Mouse (Mus musculus): ENCODE measurements around the gene Il27ra. TPM values are rescaled to one million over a fixed set of nuclear protein-coding genes. Genes with fewer than 3 reads are reported as not detected.

Il27ra gene
- polyA plus RNA-seq, 1 experiment from 2014 or later = 0.76 TPM

DNA sequence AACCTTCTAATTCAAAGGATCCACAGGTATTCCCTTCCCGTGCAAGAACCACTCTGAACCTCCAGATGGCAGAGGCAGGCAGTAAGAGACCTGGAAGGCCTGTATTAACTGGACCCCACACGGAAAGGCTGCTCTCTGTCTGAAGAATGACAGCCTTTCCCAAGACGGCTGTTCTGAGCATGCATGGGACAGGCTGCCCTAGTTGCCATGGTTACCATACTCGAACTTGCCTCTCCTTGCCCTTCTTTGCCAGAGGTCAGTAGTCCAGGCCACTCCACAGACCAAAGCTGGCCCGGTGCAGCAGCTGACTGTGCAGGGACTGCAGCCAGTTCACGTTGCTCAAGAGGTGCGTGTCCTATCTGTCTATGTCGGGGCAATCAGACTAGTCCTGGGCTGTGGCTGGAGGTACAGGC lies 41.4 kb upstream of the Il27ra start:
- H3K4me2 ChIP-seq (ENCODE audit: low read depth, low read length) = no peak overlapping the region
- H3K27ac ChIP-seq (ENCODE audit: low read depth) = no peak overlapping the region
- no peak overlapping the region for H3K9ac ChIP-seq (replicated peaks)
- no peaks in the 10 kb centered on the region for H3K27me3 ChIP-seq (ENCODE audit: insufficient read depth, low read length)
- 66% methylated on average over 8 of the region's 8 CpGs for WGBS (ENCODE audit: insufficient replicate concordance)
- peak; percentile 70 for DNase-seq
- no peaks in the 10 kb centered on the region for H3K9me3 ChIP-seq (ENCODE audit: low read length)
- H3K36me3 ChIP-seq (replicated peaks; ENCODE audit: insufficient read depth, low read length) = peaks cover 47% of the 10 kb centered on the region
- H3K4me1 ChIP-seq (ENCODE audit: insufficient read depth) = peaks cover 3% of the 10 kb centered on the region
- TF ChIP-seq EP300 (IDR thresholded peaks at IDR 0.05; ENCODE audit: low read depth) = no peak
- TF ChIP-seq CTCF (IDR thresholded peaks at IDR 0.05; ENCODE audit: low read depth) = peak; percentile 11; the same call in 1 of the 2 replicates
- peak; percentile 94 for ATAC-seq
- H3K4me3 ChIP-seq (ENCODE audit: low read depth, low read length) = no peak overlapping the region

GRCm38 (mm10) chr8:84079206-84079605 lies 36.8 kb upstream of the Il27ra start:
- Histone ChIP-seq H3K4me1 (ENCODE audit: insufficient read depth) (no peaks in the 10 kb centered on the region; the same call in 1 of the 2 replicates), H3K9ac (replicated peaks) (no peak overlapping the region), H3K9me3 (ENCODE audit: low read length) (no peaks in the 10 kb centered on the region), H3K27me3 (ENCODE audit: insufficient read depth, low read length) (no peaks in the 10 kb centered on the region), H3K4me2 (ENCODE audit: low read depth, low read length) (no peak overlapping the region), H3K4me3 (ENCODE audit: low read depth, low read length) (no peak overlapping the region), H3K36me3 (replicated peaks; ENCODE audit: insufficient read depth, low read length) (peaks cover 30% of the 10 kb centered on the region), H3K27ac (ENCODE audit: low read depth) (no peak overlapping the region)
- ATAC-seq (no peak), DNase-seq (no peak)
- TF ChIP-seq EP300 (IDR thresholded peaks at IDR 0.05; ENCODE audit: low read depth) (no peak), CTCF (IDR thresholded peaks at IDR 0.05; ENCODE audit: low read depth) (no peak)
- WGBS (ENCODE audit: insufficient replicate concordance) = 80% methylated on average over 5 of the region's 5 CpGs

DNA sequence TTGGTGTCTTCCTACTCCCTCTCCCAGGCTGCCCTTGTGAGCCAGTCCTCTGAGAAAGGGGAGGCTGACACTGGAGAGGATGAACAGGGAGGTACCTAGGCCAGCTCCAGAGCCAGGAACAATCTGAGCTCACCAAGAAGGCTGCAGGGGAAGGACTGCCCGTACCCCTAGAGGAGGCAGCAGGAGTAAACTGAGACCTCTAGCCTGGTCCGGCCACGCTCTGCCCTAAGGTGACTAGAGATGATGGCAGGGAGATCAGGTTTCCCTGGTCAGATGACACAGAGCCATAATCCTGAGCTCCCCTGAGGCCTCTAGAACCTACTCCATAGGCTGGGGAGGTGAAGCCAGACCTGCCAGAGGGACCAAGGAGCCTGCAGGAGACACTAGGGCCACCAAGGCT lies 34.5 kb upstream of the Il27ra start:
- Histone ChIP-seq H3K4me1 (ENCODE audit: insufficient read depth) (peaks cover 1% of the 10 kb centered on the region; the same call in 1 of the 2 replicates), H3K4me3 (ENCODE audit: low read depth, low read length) (no peak overlapping the region), H3K9ac (replicated peaks) (no peak overlapping the region), H3K36me3 (replicated peaks; ENCODE audit: insufficient read depth, low read length) (peaks cover 14% of the 10 kb centered on the region), H3K27me3 (ENCODE audit: insufficient read depth, low read length) (no peaks in the 10 kb centered on the region), H3K4me2 (ENCODE audit: low read depth, low read length) (no peak overlapping the region), H3K9me3 (ENCODE audit: low read length) (no peaks in the 10 kb centered on the region), H3K27ac (ENCODE audit: low read depth) (no peak overlapping the region)
- TF ChIP-seq CTCF (IDR thresholded peaks at IDR 0.05; ENCODE audit: low read depth) = no peak
- TF ChIP-seq EP300 (IDR thresholded peaks at IDR 0.05; ENCODE audit: low read depth) = no peak
- WGBS (ENCODE audit: insufficient replicate concordance) = 70% methylated on average over 3 of the region's 3 CpGs
- no peak for ATAC-seq
- no peak for DNase-seq

DNA sequence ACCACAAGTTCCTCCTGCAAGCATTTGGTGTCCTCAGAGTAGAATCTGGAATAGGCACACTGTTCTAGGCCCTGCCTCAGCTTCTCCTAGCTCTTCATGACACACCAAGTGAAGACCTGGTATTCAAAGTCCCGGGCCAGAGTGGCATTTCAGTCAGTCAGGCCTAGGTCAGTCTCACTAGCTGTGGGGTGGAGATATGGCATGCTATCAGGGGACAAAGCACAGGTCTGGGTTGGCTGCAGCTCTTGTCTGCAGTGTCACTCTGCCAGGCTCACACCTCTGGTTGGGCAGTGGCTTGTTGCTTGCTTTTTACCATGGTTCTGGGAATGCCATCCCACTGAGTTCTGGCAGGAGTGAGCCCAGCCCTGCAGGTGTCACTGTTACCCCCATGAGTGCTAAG lies 34.0 kb upstream of the Il27ra start:
- Histone ChIP-seq H3K4me2 (ENCODE audit: low read depth, low read length) (no peak overlapping the region), H3K9me3 (ENCODE audit: low read length) (no peaks in the 10 kb centered on the region), H3K36me3 (replicated peaks; ENCODE audit: insufficient read depth, low read length) (peaks cover 14% of the 10 kb centered on the region), H3K4me1 (ENCODE audit: insufficient read depth) (peaks cover 3% of the 10 kb centered on the region; the same call in 1 of the 2 replicates), H3K9ac (replicated peaks) (no peak overlapping the region), H3K27ac (ENCODE audit: low read depth) (no peak overlapping the region), H3K27me3 (ENCODE audit: insufficient read depth, low read length) (no peaks in the 10 kb centered on the region), H3K4me3 (ENCODE audit: low read depth, low read length) (no peak overlapping the region)
- DNase-seq (no peak), ATAC-seq (no peak)
- TF ChIP-seq EP300 (IDR thresholded peaks at IDR 0.05; ENCODE audit: low read depth) = no peak
- TF ChIP-seq CTCF (IDR thresholded peaks at IDR 0.05; ENCODE audit: low read depth) = no peak
- 72% methylated on average over 1 of the region's 1 CpGs for WGBS (ENCODE audit: insufficient replicate concordance)

DNA sequence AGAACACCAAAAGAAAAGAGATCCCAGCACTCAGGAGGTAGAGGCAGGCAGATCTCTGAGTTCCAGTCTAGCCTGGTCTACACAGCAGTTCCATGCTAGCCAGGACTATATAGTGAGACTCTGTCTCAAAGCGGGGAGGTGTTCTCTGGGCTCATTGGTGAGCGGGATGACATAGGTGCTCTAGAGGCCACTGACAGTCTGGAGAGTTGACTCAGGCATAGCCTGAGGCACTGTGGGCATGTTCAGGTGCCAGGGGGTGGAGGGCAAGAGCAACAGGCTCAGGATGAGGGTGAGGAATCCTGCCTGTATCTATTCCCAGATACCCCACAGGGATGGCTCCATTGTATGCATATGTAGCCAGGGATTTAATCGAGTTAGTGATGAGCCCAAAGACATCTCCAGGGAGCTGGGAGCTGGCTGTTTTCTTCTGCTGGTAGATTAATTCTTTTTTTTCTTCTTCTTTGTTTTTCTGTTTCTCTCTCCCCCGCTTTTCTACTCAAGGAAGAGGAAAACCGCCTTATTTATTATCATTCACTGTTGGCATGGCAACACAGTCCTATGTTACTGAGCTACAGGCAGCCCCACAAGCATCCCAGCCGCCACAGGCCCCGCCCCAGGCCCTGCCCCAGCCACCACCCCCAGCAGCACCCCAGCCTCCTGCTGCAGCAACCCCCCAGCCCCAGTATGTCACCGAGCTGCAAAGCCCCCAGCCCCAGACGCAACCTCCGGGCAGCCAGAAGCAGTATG lies 31.0 kb upstream of the Il27ra start:
- H3K9me3 ChIP-seq (ENCODE audit: low read length) = no peaks in the 10 kb centered on the region
- no peak overlapping the region for H3K27ac ChIP-seq (ENCODE audit: low read depth)
- H3K27me3 ChIP-seq (ENCODE audit: insufficient read depth, low read length) = no peaks in the 10 kb centered on the region
- H3K36me3 ChIP-seq (replicated peaks; ENCODE audit: insufficient read depth, low read length) = peaks cover 3% of the 10 kb centered on the region; the same call in 1 of the 2 replicates
- DNase-seq (no peak), ATAC-seq (no peak)
- TF ChIP-seq EP300 (IDR thresholded peaks at IDR 0.05; ENCODE audit: low read depth) (no peak), CTCF (IDR thresholded peaks at IDR 0.05; ENCODE audit: low read depth) (no peak)
- no peak overlapping the region for H3K4me3 ChIP-seq (ENCODE audit: low read depth, low read length)
- H3K4me2 ChIP-seq (ENCODE audit: low read depth, low read length) = no peak overlapping the region
- peaks cover 25% of the 10 kb centered on the region for H3K4me1 ChIP-seq (ENCODE audit: insufficient read depth)
- WGBS (ENCODE audit: insufficient replicate concordance) = 62% methylated on average over 10 of the region's 10 CpGs
- no peak overlapping the region for H3K9ac ChIP-seq (replicated peaks)

GRCm38 (mm10) chr8:84072321-84072720 lies 29.9 kb upstream of the Il27ra start:
- Histone ChIP-seq H3K9me3 (ENCODE audit: low read length) (no peaks in the 10 kb centered on the region), H3K36me3 (replicated peaks; ENCODE audit: insufficient read depth, low read length) (peaks cover 3% of the 10 kb centered on the region; the same call in 1 of the 2 replicates), H3K27me3 (ENCODE audit: insufficient read depth, low read length) (no peaks in the 10 kb centered on the region), H3K9ac (replicated peaks) (no peak overlapping the region), H3K4me2 (ENCODE audit: low read depth, low read length) (no peak overlapping the region), H3K27ac (ENCODE audit: low read depth) (no peak overlapping the region), H3K4me1 (ENCODE audit: insufficient read depth) (peaks cover 35% of the 10 kb centered on the region), H3K4me3 (ENCODE audit: low read depth, low read length) (no peak overlapping the region)
- ATAC-seq (no peak), DNase-seq (no peak)
- 88% methylated on average over 10 of the region's 10 CpGs for WGBS (ENCODE audit: insufficient replicate concordance)
- TF ChIP-seq CTCF (IDR thresholded peaks at IDR 0.05; ENCODE audit: low read depth) (no peak), EP300 (IDR thresholded peaks at IDR 0.05; ENCODE audit: low read depth) (no peak)
